Mouse (Mus musculus): Measurements from ENCODE around the gene Tmsb15l. TPM values are rescaled to one million over a fixed set of nuclear protein-coding genes. Genes with fewer than 3 reads are reported as not detected.

Gene Tmsb15l
- polyA plus RNA-seq, 1 experiment: 0.32 TPM

GRCm38 (mm10) chrX:136937985-136938384, 38.7 kb downstream of the Tmsb15l start:
- no peak overlapping the region for H3K4me3 ChIP-seq (ENCODE audit: low read depth, low read length)
- H3K36me3 ChIP-seq (ENCODE audit: control insufficient read depth, insufficient read depth, low read length): no peaks in the 10 kb centered on the region
- peaks cover 2% of the 10 kb centered on the region; the same call in 1 of the 2 replicates for H3K4me1 ChIP-seq (ENCODE audit: control insufficient read depth, insufficient read depth, insufficient read length, low read length)
- 5% methylated on average over 3 of the region's 3 CpGs for WGBS
- TF ChIP-seq POLR2A (IDR thresholded peaks at IDR 0.05; ENCODE audit: low read depth, low read length) (no peak), CTCF (IDR thresholded peaks at IDR 0.05; ENCODE audit: extremely low read depth, insufficient read length, insufficient replicate concordance, low read depth, low read length) (no peak)
- H3K27me3 ChIP-seq (ENCODE audit: control insufficient read depth, insufficient read depth, low read length): no peaks in the 10 kb centered on the region
- no peak overlapping the region for H3K27ac ChIP-seq (ENCODE audit: insufficient read depth, low read depth, low read length)

GRCm38 (mm10) chrX:136927031-136927430, 49.6 kb downstream of the Tmsb15l start, which contains the start of gene H2bfm:
H2bfm (plus strand) TSS chrX:136927325.
- no peaks in the 10 kb centered on the region for H3K27me3 ChIP-seq (ENCODE audit: control insufficient read depth, insufficient read depth, low read length)
- no peak within 1 kb of the TSS for H3K27ac ChIP-seq (ENCODE audit: insufficient read depth, low read depth, low read length)
- 92% methylated on average over 14 of the region's 14 CpGs for WGBS
- TF ChIP-seq POLR2A (IDR thresholded peaks at IDR 0.05; ENCODE audit: low read depth, low read length) (no peak), CTCF (IDR thresholded peaks at IDR 0.05; ENCODE audit: extremely low read depth, insufficient read length, insufficient replicate concordance, low read depth, low read length) (no peak)
- no peaks in the 10 kb centered on the region for H3K36me3 ChIP-seq (ENCODE audit: control insufficient read depth, insufficient read depth, low read length)
- no peak within 1 kb of the TSS for H3K4me3 ChIP-seq (ENCODE audit: low read depth, low read length)
- no peaks in the 10 kb centered on the region for H3K4me1 ChIP-seq (ENCODE audit: control insufficient read depth, insufficient read depth, insufficient read length, low read length)

- Histone ChIP-seq H3K4me3 (ENCODE audit: low read depth, low read length) (no peak overlapping the region), H3K27ac (ENCODE audit: insufficient read depth, low read depth, low read length) (no peak overlapping the region), H3K36me3 (ENCODE audit: control insufficient read depth, insufficient read depth, low read length) (no peaks in the 10 kb centered on the region), H3K4me1 (ENCODE audit: control insufficient read depth, insufficient read depth, insufficient read length, low read length) (no peaks in the 10 kb centered on the region), H3K27me3 (ENCODE audit: control insufficient read depth, insufficient read depth, low read length) (no peaks in the 10 kb centered on the region)
- TF ChIP-seq POLR2A (IDR thresholded peaks at IDR 0.05; ENCODE audit: low read depth, low read length) (no peak), CTCF (IDR thresholded peaks at IDR 0.05; ENCODE audit: extremely low read depth, insufficient read length, insufficient replicate concordance, low read depth, low read length) (no peak)
Measured at GRCm38 (mm10) chrX:136925863-136926262, 50.8 kb downstream of the Tmsb15l start.

Other genes with a start within 250 kb of the Tmsb15l start
- 6.8 and 11.4 TPM in 2 replicates for gene Morf4l2, start 233.2 kb downstream of the Tmsb15l start, polyA plus RNA-seq (2012; rRNA removed)
- gene Glra4, start 196.7 kb downstream of the Tmsb15l start, polyA plus RNA-seq (2012; rRNA removed): not detected in 2 replicates
- gene Plp1, start 154.2 kb downstream of the Tmsb15l start, polyA plus RNA-seq (2012; rRNA removed): 0.80 and 1.2 TPM in 2 replicates
- gene Rab9b, start 108.1 kb downstream of the Tmsb15l start, polyA plus RNA-seq (2012; rRNA removed): not detected in 2 replicates
- not detected in 2 replicates for gene H2bfm, start 49.5 kb downstream of the Tmsb15l start, polyA plus RNA-seq (2012; rRNA removed)
- gene Tmsb15b2, start 1.4 kb downstream of the Tmsb15l start, polyA plus RNA-seq (2012; rRNA removed): not detected in 2 replicates
- not detected in 2 replicates for gene Tmsb15b1, start within 50 bp of the Tmsb15l start, polyA plus RNA-seq (2012; rRNA removed)
- 0.30 and 0.52 TPM in 2 replicates for gene Zcchc18, start 16.3 kb upstream of the Tmsb15l start, polyA plus RNA-seq (2012; rRNA removed)
- 0.95 and 1.9 TPM in 2 replicates for gene Slc25a53, start 61.4 kb upstream of the Tmsb15l start, polyA plus RNA-seq (2012; rRNA removed)
- gene Fam199x, start 72.7 kb upstream of the Tmsb15l start, polyA plus RNA-seq (2012; rRNA removed): 0.20 and 0.46 TPM in 2 replicates
- not detected in 2 replicates for gene Esx1, start 145.2 kb upstream of the Tmsb15l start, polyA plus RNA-seq (2012; rRNA removed)

All from small intestine, adult 2 months (tissue).